Mouse (Mus musculus): Measurements from ENCODE around the gene Tmem50a. TPM values are rescaled to one million over a fixed set of nuclear protein-coding genes. Genes with fewer than 3 reads are reported as not detected.

Tmem50a gene
- polyA plus RNA-seq (2015; fragmentation: Nextera tagmentation; extraction: Ambion mirVana) = 161 and 182 TPM in 2 replicates

DNA sequence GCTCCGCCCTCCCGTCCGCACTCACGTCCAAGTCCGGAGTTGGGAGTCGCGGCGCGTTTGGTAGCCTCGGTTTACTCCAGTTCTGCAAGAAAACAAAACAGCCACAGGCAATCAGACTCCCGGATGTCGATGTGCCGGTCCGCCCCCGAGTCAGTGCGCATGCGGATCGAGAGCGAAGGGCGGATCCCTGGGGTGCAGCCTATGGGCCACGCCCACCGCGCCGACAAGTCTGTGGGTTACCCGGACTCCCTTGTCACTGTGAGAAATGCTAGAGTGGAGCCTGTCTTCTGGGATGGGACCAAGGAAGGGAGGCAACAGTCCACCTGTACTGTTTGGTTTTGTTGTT is at the start of gene Tmem50a:
Gene Tmem50a, minus strand, starts transcription at position 161 of the 346 bp plus-strand sequence.

GRCm38 (mm10) chr4:134930684-134931481 is 16.1 kb upstream of the Tmem50a start, which contains the start of gene Syf2:
Syf2 (plus strand) TSS chr4:134930898.

DNA sequence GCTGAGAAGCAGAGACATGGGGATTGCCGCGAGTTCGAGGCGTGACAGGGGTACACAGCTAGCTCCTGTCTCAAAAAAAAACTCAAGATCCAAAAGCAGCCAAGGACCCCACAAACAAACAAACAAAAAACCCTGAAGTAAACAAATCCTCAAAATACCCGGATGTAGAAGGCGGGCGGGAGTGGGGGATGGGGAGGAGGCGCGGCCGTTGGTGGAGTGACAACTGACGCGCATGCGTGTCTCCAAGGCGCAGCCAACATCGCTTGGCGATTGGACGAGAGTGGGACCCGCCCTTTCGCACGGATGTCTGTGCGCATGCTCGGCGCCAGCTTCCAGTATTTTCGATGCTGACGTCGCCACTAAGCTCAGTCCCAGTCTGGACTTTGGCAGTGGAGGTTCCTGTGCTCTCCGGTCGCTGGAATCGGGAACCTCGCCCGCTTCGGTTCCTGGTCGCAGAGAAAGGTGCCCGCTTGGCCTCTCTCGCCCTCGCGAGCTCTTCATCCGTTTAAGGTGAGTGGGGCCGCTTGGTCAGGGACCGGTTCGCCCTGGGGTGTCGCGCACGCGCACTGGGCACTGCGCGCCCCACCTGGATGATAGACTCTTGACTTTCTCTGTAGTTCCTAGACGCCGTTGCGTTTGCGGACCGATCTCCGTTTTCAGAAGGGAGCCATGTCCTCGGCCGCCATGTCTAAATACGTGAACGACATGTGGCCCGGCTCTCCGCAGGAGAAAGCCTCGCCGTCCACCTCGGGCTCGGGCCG is 8.6 kb upstream of the Tmem50a start, which contains the start of gene Rsrp1:
Gene Rsrp1, plus strand, starts transcription at position 335 of the 761 bp plus-strand sequence.

GRCm38 (mm10) chr4:134863937-134864729 is 50.7 kb downstream of the Tmem50a start, which contains the start of gene Rhd:
Rhd (plus strand) TSS chr4:134864536.

GRCm38 (mm10) chr4:134853259-134853636 is 61.6 kb downstream of the Tmem50a start, which contains the start of gene Maco1:
Maco1 (minus strand) TSS chr4:134853345.

Other genes with a start within 250 kb of the Tmem50a start
- 2.6 and 3.4 TPM in 2 replicates for gene Man1c1, start 210.7 kb downstream of the Tmem50a start, polyA plus RNA-seq (2015; fragmentation: Nextera tagmentation; extraction: Ambion mirVana)
- 26.5 and 28.4 TPM in 2 replicates for gene Ldlrap1, start 147.0 kb downstream of the Tmem50a start, polyA plus RNA-seq (2015; fragmentation: Nextera tagmentation; extraction: Ambion mirVana)
- 21.5 and 23.4 TPM in 2 replicates for gene Maco1, start 61.7 kb downstream of the Tmem50a start, polyA plus RNA-seq (2015; fragmentation: Nextera tagmentation; extraction: Ambion mirVana)
- 439 and 534 TPM in 2 replicates for gene Rhd, start 50.5 kb downstream of the Tmem50a start, polyA plus RNA-seq (2015; fragmentation: Nextera tagmentation; extraction: Ambion mirVana)
- gene Rsrp1, start 8.6 kb upstream of the Tmem50a start, polyA plus RNA-seq (2015; fragmentation: Nextera tagmentation; extraction: Ambion mirVana) = 409 and 437 TPM in 2 replicates
- 93.2 and 97.2 TPM in 2 replicates for gene Syf2, start 15.9 kb upstream of the Tmem50a start, polyA plus RNA-seq (2015; fragmentation: Nextera tagmentation; extraction: Ambion mirVana)
- 2.6 and 3.1 TPM in 2 replicates for gene Runx3, start 205.6 kb upstream of the Tmem50a start, polyA plus RNA-seq (2015; fragmentation: Nextera tagmentation; extraction: Ambion mirVana)

All from spleen, postnatal 0 days (tissue).